Mouse (Mus musculus) midbrain, postnatal 0 days (tissue): ENCODE measurements around the gene Ahnak2. TPM values are rescaled to one million over a fixed set of nuclear protein-coding genes. Genes with fewer than 3 reads are reported as not detected.

Experiments
- ATAC-seq: fragments of 200-750 bp; cut with Nextera tagmentation; 2 replicates; pipeline ENCODE4 v1.8.0; 2017; ENCODE audit warnings: moderate number of reproducible peaks, mild to moderate bottlenecking, moderate TSS enrichment, moderate library complexity; ENCODE audit not compliant: low FRiP score
- DNase-seq: peaks from one replicate; pipeline ENCODE4 v3.0.0-alpha.2; 2015; ENCODE audit warnings: low spot score
- H3K27ac ChIP-seq: fragments of 300-500 bp; sonication (generic); 2 replicates; pipeline ENCODE4 v1.5.1; 2014; ENCODE audit warnings: low read depth, mild to moderate bottlenecking, low read length, mixed read lengths
- H3K27me3 ChIP-seq: fragments of 300-500 bp; sonication (generic); 2 replicates; pipeline ENCODE4 v1.6.1; 2014; ENCODE audit warnings: low read length, control low read depth, mixed read lengths; ENCODE audit not compliant: insufficient read depth
- H3K36me3 ChIP-seq: fragments of 300-500 bp; sonication (generic); 2 replicates; pipeline ENCODE4 v1.6.1; 2014; ENCODE audit warnings: low read length, control low read depth, mixed read lengths; ENCODE audit not compliant: insufficient read depth
- H3K4me1 ChIP-seq: fragments of 300-500 bp; sonication (generic); 2 replicates; pipeline ENCODE4 v1.6.1; 2014; ENCODE audit warnings: mild to moderate bottlenecking, control low read depth, antibody characterized with exemption, low read length, mixed read lengths; ENCODE audit not compliant: insufficient read depth
- H3K4me2 ChIP-seq: fragments of 300-500 bp; sonication (generic); 2 replicates; pipeline ENCODE4 v1.6.1; 2014; ENCODE audit warnings: low read depth, mild to moderate bottlenecking, low read length, mixed read lengths; ENCODE audit not compliant: poor library complexity, severe bottlenecking
- H3K4me3 ChIP-seq: fragments of 300-500 bp; sonication (generic); 2 replicates; pipeline ENCODE4 v1.5.1; 2014; ENCODE audit warnings: low read depth, mild to moderate bottlenecking, low read length, moderate library complexity
- H3K9ac ChIP-seq: fragments of 300-500 bp; sonication (generic); replicated peaks from 2 replicates; pipeline ENCODE4 v1.6.1; 2014; ENCODE audit warnings: mild to moderate bottlenecking, low read length, moderate library complexity, mixed read lengths; ENCODE audit not compliant: poor library complexity, severe bottlenecking
- H3K9me3 ChIP-seq: fragments of 300-500 bp; sonication (generic); 2 replicates; pipeline ENCODE4 v1.6.1; 2016; ENCODE audit warnings: low read length, control low read depth
- CTCF ChIP-seq: IDR thresholded peaks from 2 replicates; pipeline ENCODE4 v1.5.1; 2016; ENCODE audit warnings: antibody characterized with exemption, mild to moderate bottlenecking
- WGBS: fragments of 180-500 bp; shearing (Covaris S2); extraction: QIAGEN DNeasy Blood & Tissue Kit; methylation state at CpG from one replicate; pipeline ENCODE4 v1.1.7; 2014; 5-methylcytosine and 5-hydroxymethylcytosine counted together
- polyA plus RNA-seq: library from polyadenylated mRNA; unstranded; fragments of >200 nt; fragmentation: Nextera tagmentation; extraction: Ambion mirVana; gene quantifications from 2 replicates; pipeline ENCODE4 v1.2.1, GENCODE M21; 2015
- total RNA-seq: library from RNA; depleted of rRNA; stranded (reverse); fragments of >200 nt; gene quantifications from 2 replicates; pipeline ENCODE4 v1.2.3, GENCODE M21; 2014

Ahnak2 gene
- total and polyA plus RNA-seq, 2 experiments from 2014 or later, result 1.9 to 6.1 TPM

DNA sequence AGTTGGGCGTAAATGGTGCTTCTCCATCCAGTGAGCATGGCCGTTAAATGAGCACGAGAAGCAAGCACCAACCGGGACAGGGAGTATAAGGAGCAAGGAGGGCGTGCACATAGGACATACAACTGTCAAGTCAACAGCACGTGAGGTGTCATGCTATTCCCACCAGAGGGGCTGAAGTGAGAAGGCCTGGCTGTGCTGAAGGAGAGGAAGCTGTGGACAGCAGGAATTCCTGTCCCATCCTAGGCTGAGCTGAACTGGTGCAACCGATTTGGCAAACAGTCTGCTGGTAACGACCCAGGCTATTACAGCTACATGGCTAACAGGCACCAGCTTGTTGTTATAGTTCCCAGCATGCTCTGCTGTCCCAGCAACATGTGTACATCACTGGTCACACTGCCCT is 11.4 kb downstream of the Ahnak2 start:
- Histone ChIP-seq H3K4me1 (no peaks in the 10 kb centered on the region), H3K36me3 (no peaks in the 10 kb centered on the region), H3K27me3 (no peaks in the 10 kb centered on the region), H3K4me2 (no peak overlapping the region), H3K4me3 (no peak overlapping the region), H3K9ac (no peak overlapping the region), H3K9me3 (no peaks in the 10 kb centered on the region), H3K27ac (no peak overlapping the region)
- WGBS, result 80% methylated on average over 8 of the region's 8 CpGs
- DNase-seq (no peak), ATAC-seq (no peak)
- TF ChIP-seq CTCF, result no peak

DNA sequence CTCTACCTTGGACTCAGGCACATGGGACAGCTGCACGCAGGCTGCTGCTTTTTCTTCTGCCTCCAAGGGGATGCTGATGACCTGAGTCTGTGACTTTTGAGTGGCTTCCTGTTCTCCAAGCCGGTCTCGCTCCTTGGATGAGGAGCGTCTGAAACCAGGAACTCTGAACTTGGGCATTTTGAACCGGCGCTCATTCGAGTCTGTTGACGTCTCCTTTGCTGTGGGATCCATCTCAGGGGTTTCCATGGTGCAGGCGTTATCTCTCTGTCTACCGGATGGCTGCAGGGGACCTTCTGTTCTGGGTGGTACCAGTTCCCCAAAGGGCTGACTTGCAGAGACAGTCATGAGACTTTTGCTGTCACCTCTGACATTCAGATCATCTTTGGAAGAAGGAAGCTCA is 28.0 kb downstream of the Ahnak2 start:
- Histone ChIP-seq H3K4me1 (no peaks in the 10 kb centered on the region), H3K4me3 (no peak overlapping the region), H3K36me3 (no peaks in the 10 kb centered on the region), H3K9ac (no peak overlapping the region), H3K27me3 (no peaks in the 10 kb centered on the region), H3K9me3 (no peaks in the 10 kb centered on the region), H3K4me2 (no peak overlapping the region), H3K27ac (no peak overlapping the region)
- WGBS, result 94% methylated on average over 10 of the region's 10 CpGs
- TF ChIP-seq CTCF, result no peak
- DNase-seq (no peak), ATAC-seq (no peak)

DNA sequence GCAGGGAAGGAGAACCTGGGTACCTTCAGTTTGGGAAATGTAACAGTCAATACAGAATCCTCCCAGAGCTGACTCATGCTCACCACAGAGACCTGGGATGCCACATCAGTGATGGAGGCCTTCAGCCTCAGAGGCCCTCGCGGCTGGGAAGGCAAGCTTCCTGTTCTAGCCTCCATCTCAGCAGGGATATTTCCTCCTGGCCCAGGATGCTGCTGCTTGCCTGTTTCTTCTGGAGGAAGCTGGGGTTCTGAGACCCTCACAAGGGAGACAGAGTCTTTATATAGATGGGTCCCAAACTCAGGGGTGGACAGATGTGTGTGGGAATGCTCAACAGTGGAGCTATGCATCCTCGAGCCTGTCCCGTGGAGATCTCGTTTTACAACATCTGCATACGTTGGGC is 28.4 kb downstream of the Ahnak2 start:
- H3K27me3 ChIP-seq, result no peaks in the 10 kb centered on the region
- H3K4me2 ChIP-seq, result no peak overlapping the region
- ATAC-seq (no peak), DNase-seq (no peak)
- no peaks in the 10 kb centered on the region for H3K36me3 ChIP-seq
- H3K9me3 ChIP-seq, result no peaks in the 10 kb centered on the region
- no peak overlapping the region for H3K27ac ChIP-seq
- H3K4me1 ChIP-seq, result no peaks in the 10 kb centered on the region
- TF ChIP-seq CTCF, result no peak
- H3K9ac ChIP-seq, result no peak overlapping the region
- WGBS, result 88% methylated on average over 6 of the region's 6 CpGs
- no peak overlapping the region for H3K4me3 ChIP-seq

DNA sequence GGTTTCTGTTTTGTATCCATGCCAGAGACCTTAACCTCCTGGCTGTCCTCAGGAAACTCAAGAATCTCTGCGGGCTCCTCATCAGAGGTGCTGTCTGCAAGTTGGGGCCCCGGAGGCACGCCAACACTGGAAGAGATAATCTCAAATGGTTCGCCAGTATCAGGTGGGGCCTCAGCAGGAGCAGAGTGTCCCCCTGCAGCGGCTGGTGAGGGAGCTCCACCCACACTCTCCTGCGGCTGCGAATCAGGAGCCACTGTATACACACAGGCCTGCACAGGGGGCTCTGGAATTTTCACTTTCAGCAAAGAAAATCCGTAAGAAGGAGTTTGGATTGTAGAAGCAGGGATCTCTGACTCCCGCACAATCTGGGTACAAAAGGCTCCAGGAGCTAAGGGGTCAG is 29.1 kb downstream of the Ahnak2 start:
- no peaks in the 10 kb centered on the region for H3K4me1 ChIP-seq
- DNase-seq, result no peak
- H3K27me3 ChIP-seq, result no peaks in the 10 kb centered on the region
- no peak overlapping the region for H3K9ac ChIP-seq
- H3K4me2 ChIP-seq, result no peak overlapping the region
- 47% methylated on average over 9 of the region's 9 CpGs for WGBS
- H3K9me3 ChIP-seq, result no peaks in the 10 kb centered on the region
- no peak for ATAC-seq
- no peaks in the 10 kb centered on the region for H3K36me3 ChIP-seq
- no peak overlapping the region for H3K4me3 ChIP-seq
- no peak overlapping the region for H3K27ac ChIP-seq
- no peak for TF ChIP-seq CTCF

DNA sequence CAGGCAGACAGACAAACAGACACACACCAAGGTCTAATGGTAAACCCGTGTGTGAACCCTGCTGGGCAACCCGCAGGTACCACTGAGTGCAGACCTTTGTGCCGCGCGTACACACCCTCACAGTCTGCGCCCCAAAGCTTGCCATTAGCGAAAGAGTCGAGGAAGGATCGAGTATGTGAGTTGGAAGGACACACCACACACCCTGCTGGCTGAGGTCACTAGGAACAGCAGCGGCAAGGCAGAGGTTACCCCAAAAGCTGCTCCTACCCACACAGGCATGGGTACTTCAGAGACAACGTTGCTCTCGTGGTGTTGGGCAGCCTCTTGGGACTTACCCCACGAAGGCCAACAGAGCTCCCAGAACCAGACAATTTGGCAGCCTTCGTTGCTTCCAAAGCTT is 30.2 kb downstream of the Ahnak2 start:
- Histone ChIP-seq H3K4me1 (no peaks in the 10 kb centered on the region), H3K9me3 (no peaks in the 10 kb centered on the region), H3K27me3 (no peaks in the 10 kb centered on the region), H3K27ac (no peak overlapping the region), H3K4me2 (no peak overlapping the region), H3K4me3 (no peak overlapping the region), H3K36me3 (no peaks in the 10 kb centered on the region), H3K9ac (no peak overlapping the region)
- 88% methylated on average over 14 of the region's 14 CpGs for WGBS
- ATAC-seq (no peak), DNase-seq (no peak)
- no peak for TF ChIP-seq CTCF

DNA sequence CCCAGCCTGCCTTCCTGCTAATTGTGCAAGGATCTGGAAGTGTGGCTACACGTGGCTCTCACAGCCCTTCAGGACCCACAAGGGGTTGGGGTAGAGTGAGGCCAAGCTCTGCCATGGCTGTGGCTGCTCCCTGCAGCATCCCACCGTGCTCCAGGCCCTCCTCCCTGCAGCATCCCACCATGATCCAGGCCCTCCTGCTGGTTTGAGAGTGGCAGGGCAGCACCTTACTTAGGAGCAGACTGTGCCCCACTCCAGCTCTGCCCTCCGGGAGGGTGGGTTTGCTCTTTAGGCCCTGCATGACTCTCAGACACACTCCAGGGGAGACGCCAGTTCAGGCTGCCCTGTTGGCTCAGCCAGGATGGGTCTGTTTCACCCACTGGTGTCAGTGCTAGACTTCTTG is 32.1 kb downstream of the Ahnak2 start:
- no peak for ATAC-seq
- no peaks in the 10 kb centered on the region for H3K9me3 ChIP-seq
- 68% methylated on average over 4 of the region's 4 CpGs for WGBS
- H3K4me2 ChIP-seq, result no peak overlapping the region
- H3K27ac ChIP-seq, result no peak overlapping the region
- H3K36me3 ChIP-seq, result no peaks in the 10 kb centered on the region
- H3K9ac ChIP-seq, result no peak overlapping the region
- DNase-seq, result no peak
- TF ChIP-seq CTCF, result no peak
- no peaks in the 10 kb centered on the region for H3K27me3 ChIP-seq
- no peaks in the 10 kb centered on the region for H3K4me1 ChIP-seq
- H3K4me3 ChIP-seq, result no peak overlapping the region

DNA sequence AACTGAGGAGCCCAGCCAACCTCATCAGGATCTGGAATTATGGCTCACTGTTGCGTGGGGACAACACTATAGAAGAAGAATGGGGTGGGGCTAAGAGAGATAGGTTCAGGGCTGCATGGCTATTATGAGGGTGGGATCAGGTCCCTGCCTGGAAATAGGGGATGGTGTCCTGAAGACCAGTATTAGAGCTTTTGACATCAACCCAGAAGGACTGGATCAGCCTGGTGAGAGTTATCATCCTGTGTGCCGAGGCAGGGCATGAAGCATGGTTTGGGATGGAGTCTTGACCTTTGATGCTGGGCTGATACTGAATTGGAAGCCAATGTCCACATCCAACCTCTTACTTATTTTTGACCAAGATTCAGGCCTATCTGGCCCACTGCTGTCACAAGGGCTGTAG is 32.7 kb downstream of the Ahnak2 start:
- H3K9ac ChIP-seq, result no peak overlapping the region
- H3K9me3 ChIP-seq, result no peaks in the 10 kb centered on the region
- DNase-seq (no peak), ATAC-seq (no peak)
- no peak overlapping the region for H3K4me2 ChIP-seq
- no peaks in the 10 kb centered on the region for H3K4me1 ChIP-seq
- WGBS, result 84% methylated on average over 2 of the region's 2 CpGs
- H3K27me3 ChIP-seq, result no peaks in the 10 kb centered on the region
- no peak overlapping the region for H3K27ac ChIP-seq
- no peak for TF ChIP-seq CTCF
- no peak overlapping the region for H3K4me3 ChIP-seq
- no peaks in the 10 kb centered on the region for H3K36me3 ChIP-seq
